Mouse (Mus musculus): ENCODE measurements at regions not wholly inside any gene's neighbourhood (a gene's known extent, or its start where the extent isn't known, plus 50 kb on each side); places are given as distances from the start of the nearest gene placed in this dataset.

DNA sequence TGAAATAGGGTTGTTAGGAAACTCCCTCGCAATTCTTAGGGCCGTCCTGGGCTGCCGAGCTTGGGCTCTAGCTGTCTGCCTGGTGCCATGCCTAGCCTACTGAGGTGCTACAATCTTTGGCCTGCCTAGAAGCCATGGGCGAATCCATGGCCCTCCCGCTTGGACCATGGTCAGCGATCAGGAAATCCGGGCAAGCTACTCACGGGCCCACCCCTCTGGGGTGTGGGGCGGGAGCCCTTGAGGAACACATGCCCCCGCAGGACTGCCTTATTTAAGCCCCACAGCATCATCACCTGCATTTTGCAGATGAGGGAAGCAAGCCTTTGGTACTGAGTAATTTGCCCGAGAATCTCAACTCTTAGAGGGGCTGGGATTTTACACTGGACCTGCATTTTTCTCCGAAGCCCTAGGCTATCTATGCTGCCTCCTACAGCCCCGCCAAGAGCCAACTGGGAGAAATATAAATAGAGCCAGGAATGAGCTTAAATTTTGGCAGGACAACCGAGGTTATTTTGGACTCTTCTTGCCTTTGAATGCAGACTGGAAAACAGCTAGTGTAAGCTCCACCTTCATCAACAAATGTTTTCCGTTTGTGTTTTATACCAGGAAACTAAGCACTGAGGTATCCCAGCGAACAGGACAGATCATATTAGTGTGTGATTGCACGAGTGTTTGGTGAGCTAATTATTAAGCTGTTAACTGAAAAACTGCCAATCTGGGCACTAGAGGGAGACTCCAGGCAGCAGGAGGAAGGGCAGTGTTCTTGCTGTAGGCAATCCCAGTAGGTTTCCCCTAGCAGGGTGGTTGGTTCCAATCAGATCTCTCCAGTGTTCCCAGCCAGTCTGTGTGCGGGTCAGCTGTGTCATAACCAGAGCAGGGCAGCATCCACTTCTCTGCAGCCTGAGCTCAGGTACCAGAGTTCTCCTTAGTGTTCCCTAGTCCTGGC lies 183.6 kb upstream of the Foxn2 start:
- peak; percentile 85 for DNase-seq (ENCODE audit: low read depth, low spot score)

DNA sequence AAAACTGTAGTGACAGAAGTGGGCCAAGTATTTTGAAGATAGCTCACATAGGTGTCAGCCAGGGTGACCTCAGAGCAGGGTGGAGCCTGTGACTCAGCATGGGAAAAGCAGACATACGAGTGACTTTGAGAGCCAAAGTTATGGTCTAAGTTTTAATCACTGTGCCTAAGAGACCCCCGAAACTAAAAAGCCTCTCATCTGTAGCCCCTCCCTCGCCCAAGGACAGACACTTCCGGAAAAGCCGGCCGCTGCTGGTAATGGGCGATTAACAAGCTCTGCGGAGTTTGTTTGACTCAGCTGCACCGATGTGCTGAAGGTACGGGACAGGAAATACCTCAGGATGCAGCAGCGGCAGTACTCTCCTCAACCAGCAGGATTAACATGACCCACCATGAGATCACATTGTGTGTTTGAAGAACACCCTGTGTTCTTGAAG lies 182.1 kb upstream of the Foxn2 start:
- DNase-seq (ENCODE audit: low read depth, low spot score) = no peak

DNA sequence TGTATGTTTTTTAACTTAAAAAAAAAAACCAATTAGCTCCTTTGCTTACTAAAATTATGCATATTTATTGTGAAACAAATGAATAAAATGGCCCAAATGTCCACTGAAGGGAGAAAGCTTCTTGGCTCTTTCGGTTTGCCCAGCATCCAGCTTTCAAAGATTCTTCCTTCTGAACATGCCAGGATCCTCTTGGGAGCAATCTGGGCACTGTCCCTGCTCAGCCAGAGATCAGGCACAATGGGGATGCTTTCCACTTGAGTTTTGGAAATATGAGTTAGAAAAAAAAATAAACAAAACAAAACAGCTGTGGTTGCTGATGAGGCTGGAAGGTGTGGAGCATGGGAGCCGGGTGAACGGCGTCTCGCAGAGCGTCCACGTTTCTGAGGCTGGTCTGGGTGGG lies 180.3 kb upstream of the Foxn2 start:
- no peak for DNase-seq (ENCODE audit: low read depth, low spot score)

DNA sequence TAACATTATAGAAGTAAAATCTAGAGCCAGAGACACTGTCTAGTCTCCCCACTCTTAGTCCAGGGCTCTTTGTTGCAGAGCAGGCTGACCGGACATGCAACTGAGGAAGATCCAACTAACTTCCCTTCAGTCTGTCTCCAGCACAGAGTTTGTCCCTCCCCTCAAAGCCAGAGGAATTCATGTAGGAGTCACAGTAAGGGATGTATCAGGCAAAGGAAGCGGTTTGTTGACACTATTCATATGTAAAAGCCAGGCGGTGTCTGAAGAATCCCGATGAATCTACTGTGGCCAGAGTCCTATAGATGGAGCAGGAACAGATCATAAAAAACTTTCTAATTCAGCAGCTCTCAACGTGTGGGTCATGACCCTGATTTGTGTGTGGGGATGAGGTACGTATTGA lies 179.7 kb upstream of the Foxn2 start:
- DNase-seq (ENCODE audit: low read depth, low spot score) = no peak

DNA sequence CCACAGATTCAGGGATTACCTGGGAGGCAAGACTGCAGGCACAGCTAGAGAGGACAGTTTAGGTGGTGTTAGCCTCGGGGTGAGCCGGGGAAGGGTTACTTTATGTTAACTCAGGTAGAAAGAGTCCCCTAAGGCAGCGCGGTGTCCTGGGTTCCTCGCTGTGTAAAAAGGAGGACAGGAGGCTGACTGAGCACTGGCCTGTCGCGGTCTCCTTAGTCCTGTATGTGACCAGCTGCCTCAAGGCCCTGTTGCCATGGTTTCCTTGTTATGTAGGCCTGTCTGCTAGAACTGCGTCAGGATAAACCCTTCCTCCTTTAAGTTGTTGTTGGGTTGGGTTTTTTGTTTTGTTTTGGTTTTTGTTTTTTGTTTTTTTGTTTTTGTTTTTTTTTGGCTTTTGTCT lies 179.0 kb upstream of the Foxn2 start:
- DNase-seq (ENCODE audit: low read depth, low spot score) = no peak

DNA sequence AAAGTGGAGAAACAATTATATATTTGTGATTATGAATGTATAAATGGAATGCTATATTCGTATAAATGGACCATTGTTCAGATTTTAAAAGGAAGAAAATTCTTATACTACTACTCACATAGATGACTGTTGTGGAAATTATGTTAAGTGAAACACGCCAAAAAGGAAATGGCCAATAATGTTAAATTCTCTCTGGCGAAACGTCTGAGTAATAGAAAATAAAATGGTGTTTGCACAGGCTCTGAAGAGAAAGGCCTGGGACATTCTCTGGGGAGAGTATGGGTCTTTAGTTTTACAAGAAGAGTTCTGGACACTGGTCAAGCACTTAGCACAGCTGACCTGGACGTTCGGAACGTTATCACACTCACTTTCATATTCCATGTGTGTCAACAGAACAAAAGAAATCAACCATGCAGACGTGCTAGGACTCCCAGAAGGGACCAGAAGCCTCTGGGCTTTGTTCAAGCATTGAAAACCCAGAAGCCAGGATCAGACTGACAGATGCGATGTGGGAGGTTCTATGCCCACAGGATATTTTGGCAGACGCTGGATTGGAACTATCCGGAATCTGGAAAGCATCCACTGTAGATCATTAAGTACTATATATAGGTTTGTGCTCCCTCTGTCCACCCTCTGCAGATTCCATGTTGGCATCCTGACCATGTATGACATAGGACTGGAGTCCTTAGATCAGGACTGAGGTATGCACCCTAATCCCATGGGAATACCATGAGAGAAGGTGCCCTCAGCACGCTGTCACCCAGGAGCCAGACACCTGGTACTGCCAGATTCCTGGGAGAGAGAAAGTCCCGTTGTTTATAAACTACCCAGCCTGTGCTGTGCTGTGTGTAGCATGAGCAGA lies 178.0 kb upstream of the Foxn2 start:
- peak; percentile 82 for DNase-seq (ENCODE audit: low read depth, low spot score)

DNA sequence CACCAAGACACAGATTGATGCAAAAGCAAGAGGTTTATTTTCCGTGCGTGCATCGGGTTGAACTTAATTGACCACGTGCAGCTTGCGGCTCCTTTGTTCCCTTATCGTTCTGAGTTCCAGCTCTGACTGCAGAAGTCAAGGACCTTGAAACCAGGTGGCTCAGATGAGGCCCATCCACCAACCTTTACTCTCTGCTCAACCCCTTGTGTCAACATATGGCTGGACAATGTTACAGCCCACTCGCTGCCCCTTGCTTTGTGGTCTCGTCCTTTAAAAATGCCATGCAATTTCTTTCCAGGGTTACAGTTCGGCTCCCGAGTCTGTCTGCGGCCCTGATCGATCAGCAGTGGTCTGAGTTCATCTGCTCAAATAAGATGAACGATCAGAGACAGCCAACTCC lies 175.2 kb upstream of the Foxn2 start:
- DNase-seq (ENCODE audit: low read depth, low spot score) = no peak

DNA sequence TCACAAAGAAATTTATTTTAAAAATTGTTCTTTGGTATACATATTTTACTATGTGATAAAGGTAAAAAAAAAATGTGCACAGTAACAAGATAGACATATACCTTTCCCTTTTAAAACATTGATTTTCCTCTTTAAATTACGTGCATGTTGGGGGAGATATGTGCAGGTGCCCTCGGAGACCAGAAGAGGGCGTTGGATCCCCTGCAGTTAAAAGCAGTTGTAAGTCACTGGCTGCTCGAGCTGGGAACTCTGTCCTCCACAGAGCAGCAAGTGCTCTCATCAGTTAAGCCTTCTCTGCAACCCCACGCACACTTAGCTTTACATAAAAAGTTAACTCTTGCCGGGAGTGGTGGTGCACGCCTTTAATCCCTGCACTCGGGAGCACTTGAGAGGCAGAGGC lies 172.3 kb upstream of the Foxn2 start:
- DNase-seq (ENCODE audit: low read depth, low spot score) = no peak

DNA sequence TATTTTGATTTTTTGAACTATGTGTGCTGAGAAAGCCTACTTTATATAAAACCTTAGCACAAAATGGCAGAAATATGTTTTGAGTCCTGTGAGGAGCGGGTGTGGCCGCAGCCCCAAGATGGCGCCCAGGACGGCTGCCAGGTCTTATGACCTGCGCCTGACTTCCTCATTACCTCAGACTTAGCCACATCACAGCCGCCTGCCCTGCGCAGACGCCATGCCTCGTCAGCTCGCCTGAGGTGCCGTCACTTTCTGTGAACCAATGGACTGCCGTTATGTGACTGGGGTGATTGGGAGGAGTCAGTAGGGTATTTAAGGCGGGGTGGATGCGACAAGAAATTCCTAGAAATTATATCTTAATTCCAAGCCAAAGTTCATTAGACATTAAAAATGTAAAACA lies 171.7 kb upstream of the Foxn2 start:
- no peak for DNase-seq (ENCODE audit: low read depth, low spot score)

DNA sequence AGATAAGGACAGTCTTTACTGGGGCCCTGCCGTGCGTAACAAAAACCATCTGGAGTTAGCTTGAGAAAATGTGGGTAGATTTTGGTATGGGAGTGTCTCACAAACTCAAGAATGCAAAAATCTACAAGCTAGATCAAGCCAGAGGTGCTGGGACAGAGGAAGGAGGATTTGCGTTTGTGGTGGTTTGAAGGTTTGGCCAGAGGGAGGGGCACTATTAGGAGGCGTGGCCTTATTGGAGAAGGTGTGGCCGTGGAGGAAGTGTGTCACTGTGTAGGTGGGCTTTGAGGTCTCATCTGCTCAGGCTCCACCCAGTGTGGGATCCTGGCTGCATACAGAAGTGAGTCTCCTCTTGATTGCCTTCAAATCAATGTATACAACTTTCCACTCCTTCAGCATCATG lies 169.6 kb upstream of the Foxn2 start:
- DNase-seq (ENCODE audit: low read depth, low spot score) = no peak

DNA sequence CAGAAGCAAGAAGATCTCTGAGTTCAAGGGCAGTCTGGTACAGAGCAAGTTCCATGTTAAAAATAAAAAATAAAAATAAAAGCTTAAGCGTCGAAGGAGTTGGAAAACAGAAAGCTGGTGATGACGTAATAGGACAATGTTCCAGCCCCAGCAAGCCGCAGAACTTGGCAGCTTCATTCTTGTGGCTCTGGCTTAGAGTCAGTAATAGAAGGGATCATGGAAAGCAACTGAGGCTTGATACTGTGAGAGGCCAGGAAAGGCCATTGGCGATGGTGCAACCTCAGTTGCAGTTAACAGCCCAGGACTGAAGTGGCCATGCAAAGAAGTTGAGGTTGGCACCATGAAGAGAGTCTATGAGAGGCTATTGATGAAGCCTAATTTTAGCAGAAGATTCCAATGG lies 168.3 kb upstream of the Foxn2 start:
- no peak for DNase-seq (ENCODE audit: low read depth, low spot score)

DNA sequence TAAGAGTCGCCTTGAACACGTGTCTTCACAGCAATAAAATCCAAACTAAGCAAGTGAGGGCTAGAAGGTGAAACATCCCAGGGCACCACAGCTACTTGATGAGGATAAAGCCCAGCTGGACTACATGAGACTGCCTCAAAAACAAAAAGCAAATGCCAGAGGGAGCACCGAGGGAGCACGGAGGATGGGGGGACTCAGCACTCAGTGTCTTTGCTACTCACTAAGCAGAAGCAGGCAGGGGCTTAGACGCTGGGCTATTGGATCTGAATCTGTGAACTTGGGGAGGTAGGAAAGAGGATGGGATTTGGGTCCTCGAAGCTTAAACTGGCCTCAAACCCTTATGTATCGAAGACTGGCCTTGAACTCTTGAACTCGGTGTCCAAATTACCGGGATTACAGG lies 167.0 kb upstream of the Foxn2 start:
- DNase-seq (ENCODE audit: low read depth, low spot score) = no peak

DNA sequence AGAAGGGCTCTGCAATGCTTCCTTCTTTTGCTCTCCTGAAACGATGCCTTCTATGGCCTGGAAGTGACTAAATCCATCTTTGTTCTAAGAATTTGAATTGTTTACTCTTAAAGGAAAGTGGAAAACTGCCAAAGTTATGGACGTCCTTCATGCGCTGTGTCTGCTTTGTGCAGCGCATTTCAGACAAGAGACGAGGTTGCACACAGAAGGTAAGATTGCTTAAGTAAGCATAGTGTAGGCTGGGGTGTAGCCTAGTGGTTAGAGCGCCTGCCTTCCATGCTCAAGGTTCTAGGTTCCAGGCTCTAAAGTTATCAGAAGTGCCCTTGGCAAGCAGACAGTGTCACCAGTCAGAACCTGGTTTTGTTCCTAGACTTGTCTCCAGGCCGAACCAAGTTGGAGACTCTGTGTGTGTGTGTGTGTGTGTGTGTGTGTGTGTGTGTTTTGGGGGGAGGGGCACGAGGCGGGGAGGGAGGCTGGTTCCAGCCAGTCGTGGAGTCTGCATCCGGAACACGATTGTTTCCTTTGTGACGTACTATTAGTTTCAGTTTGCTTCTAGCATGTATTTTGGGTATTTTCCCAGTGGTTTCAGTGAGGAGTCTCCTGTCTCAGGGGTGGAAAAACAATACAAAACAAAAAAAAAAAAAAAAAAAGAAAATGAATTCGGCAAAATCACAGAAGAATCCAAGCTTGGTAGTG lies 166.4 kb upstream of the Foxn2 start:
- DNase-seq (ENCODE audit: low read depth, low spot score) = no peak

DNA sequence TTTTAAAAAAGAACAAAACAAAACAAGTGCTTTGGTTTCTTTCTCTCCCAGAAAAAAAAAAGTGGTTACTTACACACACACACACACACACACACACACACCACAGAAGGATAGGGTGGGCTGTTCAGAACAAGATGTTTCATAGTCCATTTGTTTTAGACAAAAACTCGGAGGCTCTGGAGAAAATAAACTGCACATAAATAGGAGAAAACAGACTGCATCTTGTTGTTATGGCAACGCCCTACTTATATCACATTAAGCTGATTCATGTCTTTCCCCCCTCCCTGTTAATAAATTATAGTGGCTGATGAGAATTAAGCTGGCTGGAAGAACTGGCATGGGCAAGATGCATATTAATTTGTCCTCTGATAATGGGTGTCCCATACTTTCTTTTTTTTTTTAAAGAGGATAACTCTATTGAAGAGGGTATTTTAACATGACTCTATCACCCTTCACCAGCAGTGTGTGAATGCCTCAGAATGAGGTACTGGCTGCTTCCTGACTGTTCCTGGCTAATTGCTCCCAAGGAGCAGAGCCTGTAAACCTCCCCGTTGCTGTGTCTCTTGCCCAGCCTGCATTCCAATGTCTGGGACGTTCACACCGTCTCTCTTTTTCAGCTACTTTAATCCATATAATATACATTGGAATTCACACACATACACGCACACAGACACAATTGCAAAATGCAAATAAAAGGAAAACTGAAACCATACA lies 165.6 kb upstream of the Foxn2 start:
- DNase-seq (ENCODE audit: low read depth, low spot score) = peak; percentile 84

DNA sequence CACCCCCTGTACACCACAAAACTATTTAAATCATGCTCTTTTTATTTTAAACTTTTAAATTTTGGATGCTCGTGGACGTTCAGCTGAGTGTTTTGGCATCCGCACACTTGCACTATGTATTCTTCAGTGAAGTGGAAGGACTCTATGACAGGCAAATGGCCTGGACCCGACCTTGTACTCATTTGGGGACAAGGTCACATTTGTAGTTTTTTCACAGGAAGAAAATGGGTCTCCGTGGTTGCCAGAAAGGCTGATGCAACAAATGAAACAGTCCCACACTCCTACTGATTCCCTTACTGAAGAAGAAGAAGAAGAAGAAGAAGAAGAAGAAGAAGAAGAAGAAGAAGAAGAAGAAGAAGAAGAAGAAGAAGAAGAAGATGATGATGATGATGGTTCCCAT lies 160.9 kb upstream of the Foxn2 start:
- no peak for DNase-seq (ENCODE audit: low read depth, low spot score)

DNA sequence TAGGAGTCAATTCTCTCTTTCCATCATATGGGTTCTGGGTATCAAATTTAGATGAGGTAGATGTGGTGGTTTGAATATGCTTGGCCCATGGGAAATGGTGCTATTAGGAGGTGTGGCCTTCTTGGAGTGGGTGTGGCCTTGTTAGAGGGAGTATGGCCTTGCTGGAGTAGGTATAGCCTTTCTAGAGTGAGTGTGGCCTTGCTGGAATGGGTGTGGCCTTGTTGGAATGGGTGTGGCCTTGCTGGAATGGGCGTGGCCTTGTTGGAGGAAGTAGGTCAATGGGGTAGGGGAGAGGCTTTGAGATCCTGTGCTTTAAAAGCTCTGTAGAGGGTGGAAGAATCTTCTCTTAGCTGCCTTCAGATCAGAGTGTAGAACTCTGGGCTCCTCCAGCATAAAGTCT lies 157.8 kb upstream of the Foxn2 start:
- no peak for DNase-seq (ENCODE audit: low read depth, low spot score)

DNA sequence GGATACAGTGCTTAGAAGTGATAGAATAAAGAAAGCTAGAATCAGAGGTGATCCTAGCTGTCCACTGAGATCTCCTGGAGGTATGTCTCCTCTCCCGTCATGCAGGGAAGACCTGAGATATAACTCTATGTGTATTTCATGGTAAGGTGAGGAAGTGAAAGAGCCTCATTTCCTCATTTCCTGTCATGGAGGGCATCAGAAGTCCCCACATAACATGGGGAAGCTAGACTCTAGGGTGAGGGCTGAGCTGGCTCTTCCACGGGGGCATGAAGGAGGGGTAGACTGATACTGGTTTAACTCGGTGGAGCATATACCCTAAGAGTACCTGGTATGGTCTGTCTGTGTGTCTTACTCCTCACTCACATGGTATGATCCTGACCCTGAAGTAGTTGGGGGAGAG lies 156.0 kb upstream of the Foxn2 start:
- DNase-seq (ENCODE audit: low read depth, low spot score) = no peak

DNA sequence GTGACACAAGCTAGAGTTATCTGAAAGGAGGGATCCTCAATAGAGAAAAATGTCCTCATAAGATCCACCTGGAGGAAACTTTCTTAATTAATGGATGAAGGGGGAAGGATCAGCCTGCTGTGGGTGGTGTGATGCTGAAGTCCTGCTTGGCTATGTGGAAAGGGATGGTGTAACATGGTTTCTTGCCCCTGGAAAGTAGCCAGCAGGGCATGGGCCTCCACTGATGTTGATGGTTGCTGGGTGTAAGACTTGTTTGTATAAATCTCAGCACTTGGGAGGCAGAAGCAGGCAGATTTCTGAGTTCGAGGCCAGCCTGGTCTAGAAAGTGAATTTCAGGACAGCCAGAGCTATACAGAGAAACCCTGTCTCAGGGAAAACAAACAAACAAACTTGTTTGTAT lies 152.7 kb upstream of the Foxn2 start:
- DNase-seq (ENCODE audit: low read depth, low spot score) = no peak

DNA sequence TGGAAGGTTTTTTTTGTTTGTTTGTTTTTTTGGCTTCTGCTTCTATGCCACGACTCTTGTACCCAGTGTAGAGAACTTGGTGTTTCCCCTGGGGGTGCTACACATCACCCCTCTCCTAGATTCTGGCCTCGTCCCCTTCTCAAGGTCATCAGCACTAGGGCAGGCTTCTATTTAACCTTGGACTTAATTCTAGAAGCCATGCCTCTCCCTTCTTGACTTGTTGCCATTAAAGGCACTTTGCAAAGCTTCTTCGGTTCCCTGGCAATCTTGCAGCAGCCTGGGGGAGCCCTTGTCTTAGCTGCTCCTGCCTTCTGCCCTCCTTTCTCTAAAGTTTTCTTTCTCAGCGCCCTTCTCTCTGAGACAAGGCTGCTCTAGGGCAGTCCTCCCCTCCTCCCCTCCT lies 143.0 kb upstream of the Foxn2 start:
- no peak for DNase-seq (ENCODE audit: low read depth, low spot score)

DNA sequence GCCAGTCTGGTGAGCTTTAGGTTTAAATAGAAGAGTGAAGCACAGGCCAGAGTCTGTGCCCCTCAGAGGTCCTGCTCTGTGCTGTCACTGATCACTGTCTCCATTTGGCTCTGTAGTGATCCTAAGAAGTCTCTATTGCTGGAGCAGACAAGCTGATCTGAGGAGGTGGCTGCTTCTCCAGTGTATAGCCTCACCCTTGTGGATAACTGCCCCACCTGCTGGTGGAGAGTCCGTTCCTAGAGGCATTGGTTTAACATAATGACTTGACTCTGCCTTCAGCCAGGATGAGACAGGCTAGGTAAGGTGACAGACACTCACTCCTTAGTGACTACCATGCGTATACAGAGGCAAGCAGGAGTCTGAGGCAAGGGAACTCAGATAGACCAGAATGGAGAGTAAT lies 136.5 kb upstream of the Foxn2 start:
- no peak for DNase-seq (ENCODE audit: low read depth, low spot score)

DNA sequence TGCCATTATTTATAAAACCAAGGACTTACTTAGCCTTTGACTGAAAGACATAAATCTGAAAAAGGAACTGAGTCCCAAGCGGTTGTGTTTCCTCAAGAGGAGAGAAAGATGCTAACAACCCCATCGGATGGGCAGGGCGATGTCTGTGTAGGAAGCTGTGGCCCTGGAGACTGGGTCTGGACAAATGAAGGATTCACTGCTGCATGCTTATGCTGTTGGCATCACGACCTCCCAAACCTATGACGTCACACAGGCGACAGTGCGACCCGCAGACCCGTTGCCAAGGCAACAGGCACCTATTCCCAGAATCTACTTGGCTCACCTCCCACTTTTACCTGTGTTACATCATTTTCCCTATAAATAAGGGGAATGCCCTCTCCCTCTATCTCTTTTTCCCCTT lies 135.3 kb upstream of the Foxn2 start:
- DNase-seq (ENCODE audit: low read depth, low spot score) = no peak

DNA sequence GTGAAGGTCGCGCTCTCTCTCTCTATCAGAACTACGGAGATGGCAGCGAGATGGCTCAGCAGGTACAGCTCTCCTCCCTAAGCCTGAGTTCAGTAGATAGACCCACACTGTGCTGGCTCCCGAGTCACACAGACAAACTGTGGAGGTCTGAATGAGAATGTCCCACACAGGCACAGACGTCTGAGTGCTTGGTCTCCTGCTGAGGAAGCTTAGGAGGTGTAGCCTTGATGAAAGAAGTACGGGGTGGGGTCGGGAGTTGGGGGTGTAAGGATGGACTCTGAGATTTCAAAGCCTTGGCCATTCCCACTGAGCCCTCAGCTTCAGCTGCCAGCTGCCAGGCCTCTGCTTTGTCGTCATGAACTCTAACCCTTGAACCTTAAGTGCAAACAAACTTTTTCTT lies 134.2 kb upstream of the Foxn2 start:
- no peak for DNase-seq (ENCODE audit: low read depth, low spot score)
